ENCODE assay signal across 8 mouse cellular contexts in the genomic region with DNA sequence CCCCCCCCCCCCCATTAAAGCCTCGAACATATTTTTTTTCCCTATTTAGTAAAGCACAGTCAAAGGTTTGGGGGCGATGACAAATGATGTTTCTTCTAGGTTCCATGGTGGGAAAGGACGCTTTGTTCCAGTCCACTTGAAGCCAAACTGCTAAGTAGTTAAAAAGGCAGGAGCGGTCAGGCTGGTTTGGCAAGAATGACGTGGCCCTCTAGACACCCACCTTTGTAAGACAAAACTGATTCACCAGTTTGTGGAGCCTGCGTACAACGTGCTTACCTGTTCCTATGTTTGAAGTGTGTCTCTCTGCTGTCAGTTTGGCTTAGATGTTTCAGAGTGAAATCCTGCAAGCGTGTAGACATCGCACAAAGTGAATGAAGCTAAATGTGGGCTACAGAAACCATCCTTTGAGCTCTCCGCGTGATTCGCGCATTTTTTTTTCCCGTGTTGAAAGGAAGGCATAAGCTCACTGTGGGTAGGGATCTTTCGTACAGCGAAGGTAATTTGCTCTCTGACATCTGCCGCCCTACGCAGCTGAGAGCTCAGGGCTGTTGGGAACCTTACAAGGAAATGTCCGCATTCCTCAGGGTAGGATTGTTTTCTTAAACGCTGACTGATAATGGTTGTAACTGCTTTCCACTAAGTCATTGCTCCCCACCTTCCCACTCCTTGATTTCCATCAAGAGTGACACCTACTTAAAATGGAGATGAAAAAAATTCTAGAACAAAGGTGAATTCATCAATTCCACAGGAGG. TPM values are rescaled to one million over a fixed set of nuclear protein-coding genes. Genes with fewer than 3 reads are reported as not detected.
A peak's percentile ranks its signal among the peaks of the same experiment; 100 is the strongest.
DNase-seq lines count a peak whose midpoint lies in the region; ATAC-seq and TF ChIP-seq lines count a peak whose summit lies in the region.

No protein-coding gene starts in this region.

- DNase-seq in R1 (ENCODE audit: low read depth, low spot score) (peak; percentile 58), adipocyte (ENCODE audit: low spot score) (no peak), MN1 (ENCODE audit: low spot score) (no peak)
- peak; percentile 64 for DNase-seq in kidney, postnatal 14 days
- peak; percentile 86 for DNase-seq in midbrain, embryonic 11.5 days (ENCODE audit: low spot score, missing footprints)
- DNase-seq in thymus, postnatal 25 days = no peak
- DNase-seq in thymus, postnatal 4 days = no peak

- no peak overlapping the region for H3K9ac ChIP-seq in midbrain, embryonic 11.5 days (ENCODE audit: low read length)

- peak overlapping the region; percentile 18 for H3K4me3 ChIP-seq in embryonic fibroblast, embryonic 13.5 days (ENCODE audit: insufficient read depth, low read length)
- H3K4me3 ChIP-seq in midbrain, embryonic 11.5 days (ENCODE audit: low read depth, low read length) = no peak overlapping the region

- peaks cover 6% of the 10 kb centered on the region for H3K4me1 ChIP-seq in embryonic fibroblast, embryonic 13.5 days (ENCODE audit: control insufficient read depth, insufficient read depth, low read length)
- no peaks in the 10 kb centered on the region for H3K4me1 ChIP-seq in midbrain, embryonic 11.5 days (ENCODE audit: control insufficient read depth, insufficient read depth, low read length)

- peak overlapping the region; percentile 16 for H3K4me2 ChIP-seq in midbrain, embryonic 11.5 days

- no peaks in the 10 kb centered on the region for H3K9me3 ChIP-seq in midbrain, embryonic 11.5 days (ENCODE audit: control insufficient read depth, low read length)

- ATAC-seq in midbrain, embryonic 11.5 days (ENCODE audit: low FRiP score) = no peak

- TF ChIP-seq CTCF in embryonic fibroblast, embryonic 13.5 days (IDR thresholded peaks at IDR 0.05; ENCODE audit: borderline replicate concordance, insufficient read depth, low read length) = no peak

- H3K27ac ChIP-seq in embryonic fibroblast, embryonic 13.5 days (ENCODE audit: insufficient read depth, low read length) = no peak overlapping the region
- H3K27ac ChIP-seq in midbrain, embryonic 11.5 days (ENCODE audit: low read depth, low read length) = no peak overlapping the region

- H3K27me3 ChIP-seq in midbrain, embryonic 11.5 days (ENCODE audit: control insufficient read depth, insufficient read depth, low read length) = peaks cover 13% of the 10 kb centered on the region

- no peak for TF ChIP-seq POLR2A in embryonic fibroblast, embryonic 13.5 days (IDR thresholded peaks at IDR 0.05; ENCODE audit: low read depth, low read length)

- 13% methylated on average over 20 of the region's 20 CpGs for WGBS in midbrain, embryonic 11.5 days

- H3K36me3 ChIP-seq in midbrain, embryonic 11.5 days (ENCODE audit: control insufficient read depth, insufficient read depth, low read length) = no peaks in the 10 kb centered on the region

RNA-seq across cellular contexts. Expression of a gene that starts 6.0 kb away (rescaled TPM):
- polyA plus RNA-seq in embryonic fibroblast, embryonic 13.5 days (2011; ENCODE audit: insufficient read length, low read depth, missing spikeins) = 1.0 and 1.1 TPM in 2 replicates
- polyA plus RNA-seq in midbrain, embryonic 11.5 days (2014; fragmentation: Nextera tagmentation; extraction: Ambion mirVana) = 0.57 and 0.71 TPM in 2 replicates

RNA-seq across cellular contexts. Expression of a gene that starts 59.6 kb away (rescaled TPM):
- polyA plus RNA-seq in embryonic fibroblast, embryonic 13.5 days (2011; ENCODE audit: insufficient read length, low read depth, missing spikeins) = 29.8 and 31.8 TPM in 2 replicates
- polyA plus RNA-seq in midbrain, embryonic 11.5 days (2014; fragmentation: Nextera tagmentation; extraction: Ambion mirVana) = 36.0 and 39.8 TPM in 2 replicates

Comparison
In these comparisons a context has a peak if more than half of its experiments do, and no peak if none do; other contexts are left out.
1. DNase-seq: peak in R1 (single experiment), kidney, postnatal 14 days (single experiment) and midbrain, embryonic 11.5 days (single experiment); none in adipocyte (single experiment), MN1 (single experiment), thymus, postnatal 25 days (single experiment) and thymus, postnatal 4 days (single experiment).